Mouse (Mus musculus) WW6 (cell line): ENCODE data around the gene Fgd3.
A peak's percentile ranks its signal among the peaks of the same experiment; 100 is the strongest.

Experiments used
- DNase-seq: peaks from one replicate; pipeline ENCODE4 v3.0.0-alpha.2; 2013; ENCODE audit warnings: low read depth, low spot score

Gene Fgd3

GRCm38 (mm10) chr13:49341012-49341830 lies 21.1 kb upstream of the Fgd3 start, which contains the start of gene Bicd2:
Gene Bicd2 (plus strand): TSS chr13:49341585.
- DNase-seq, result peak; percentile 86

- DNase-seq, result peak; percentile 22
Measured at GRCm38 (mm10) chr13:49338893-49339546, 18.9 kb upstream of the Fgd3 start.

GRCm38 (mm10) chr13:49335077-49335982 lies 15.2 kb upstream of the Fgd3 start:
- no peak for DNase-seq

GRCm38 (mm10) chr13:49333250-49333649 lies 13.1 kb upstream of the Fgd3 start:
- DNase-seq, result no peak

- DNase-seq, result no peak
Measured at GRCm38 (mm10) chr13:49328101-49328500, 8.0 kb upstream of the Fgd3 start.

- no peak for DNase-seq
Measured at GRCm38 (mm10) chr13:49326246-49327206, 6.4 kb upstream of the Fgd3 start.

GRCm38 (mm10) chr13:49324871-49325270 lies 4.8 kb upstream of the Fgd3 start:
- no peak for DNase-seq

GRCm38 (mm10) chr13:49322739-49323138 lies 2.6 kb upstream of the Fgd3 start:
- DNase-seq, result no peak

- DNase-seq, result no peak
Measured at GRCm38 (mm10) chr13:49322169-49322568, 2.1 kb upstream of the Fgd3 start.

- DNase-seq, result no peak
Measured at GRCm38 (mm10) chr13:49321452-49321851, 1.3 kb upstream of the Fgd3 start.

GRCm38 (mm10) chr13:49320514-49320913 lies 403 bp upstream of the Fgd3 start:
- DNase-seq, result no peak

- no peak for DNase-seq
Measured at GRCm38 (mm10) chr13:49317914-49318313, 2.2 kb downstream of the Fgd3 start.

GRCm38 (mm10) chr13:49317508-49317907 lies 2.6 kb downstream of the Fgd3 start:
- DNase-seq, result no peak

- no peak for DNase-seq
Measured at GRCm38 (mm10) chr13:49316386-49317162, 3.5 kb downstream of the Fgd3 start.

- DNase-seq, result no peak
Measured at GRCm38 (mm10) chr13:49311642-49312041, 8.5 kb downstream of the Fgd3 start.

- DNase-seq, result no peak
Measured at GRCm38 (mm10) chr13:49309501-49309900, 10.6 kb downstream of the Fgd3 start.

- DNase-seq, result no peak
Measured at GRCm38 (mm10) chr13:49308861-49309403, 11.2 kb downstream of the Fgd3 start.

- no peak for DNase-seq
Measured at GRCm38 (mm10) chr13:49308206-49308605, 11.9 kb downstream of the Fgd3 start.

- DNase-seq, result no peak
Measured at GRCm38 (mm10) chr13:49307311-49307969, 12.7 kb downstream of the Fgd3 start.
